In the genomic region with DNA sequence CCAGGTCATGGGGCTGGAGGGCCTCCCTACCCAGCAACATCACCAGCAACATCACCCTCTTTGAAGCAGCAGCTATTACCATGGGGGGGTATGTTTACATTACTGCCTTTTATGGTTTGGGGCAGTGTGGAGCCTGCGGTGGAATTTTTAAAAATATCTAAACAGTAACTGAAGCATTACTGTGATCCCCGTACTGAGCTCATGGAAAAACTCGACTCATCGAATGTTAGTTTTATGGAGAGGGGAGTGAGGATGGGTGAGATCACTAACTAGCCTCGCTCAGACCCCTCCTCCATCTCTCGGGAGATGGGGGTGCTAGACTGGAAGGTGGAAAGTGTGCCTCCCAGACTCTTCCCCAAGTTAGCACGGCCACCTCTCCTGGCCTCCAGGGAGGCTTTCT, we compare ENCODE assay signal across 19 mouse cellular contexts. TPM values are rescaled to one million over a fixed set of nuclear protein-coding genes. Genes with fewer than 3 reads are reported as not detected.
DNase-seq lines count a peak whose midpoint lies in the region; ATAC-seq lines count a peak whose summit lies in the region.
"Had no signal": no experiment of that assay in that cellular context is flagged by ENCODE, and none has a peak within 500 bp of the region (broad histone marks: within the 10 kb centered on the region; RNA-seq: fewer than 3 reads in every experiment).

No protein-coding gene starts in this region.

- no peak for DNase-seq in hindbrain, embryonic 10.5 days (ENCODE audit: low spot score)
- no peak for DNase-seq in hindbrain, embryonic 11.5 days (ENCODE audit: low spot score)
- peak; percentile 51 for DNase-seq in 3T3-L1 (ENCODE audit: low read depth, low spot score)
- DNase-seq in layer of hippocampus, postnatal 36 days, result no peak
- no peak for DNase-seq in B cell, adult 2 months
- DNase-seq in right cerebral cortex, postnatal 25 days, result no peak
- DNase-seq: cerebellum, postnatal 25 days; kidney, postnatal 14 days; thymus, postnatal 4 days had no signal

- no peaks in the 10 kb centered on the region for H3K36me3 ChIP-seq in hindbrain, embryonic 10.5 days
- no peaks in the 10 kb centered on the region for H3K36me3 ChIP-seq in hindbrain, embryonic 11.5 days (ENCODE audit: control insufficient read depth, insufficient read depth, low read length)
- no peaks in the 10 kb centered on the region for H3K36me3 ChIP-seq in embryonic facial prominence, embryonic 13.5 days
- no peaks in the 10 kb centered on the region for H3K36me3 ChIP-seq in limb, embryonic 13.5 days
- H3K36me3 ChIP-seq: G1E; heart, embryonic 12.5 days; midbrain, embryonic 15.5 days; neural tube, embryonic 12.5 days had no signal

- no peaks in the 10 kb centered on the region for H3K9me3 ChIP-seq in hindbrain, embryonic 10.5 days
- no peaks in the 10 kb centered on the region for H3K9me3 ChIP-seq in hindbrain, embryonic 11.5 days (ENCODE audit: control insufficient read depth, low read length)
- H3K9me3 ChIP-seq in embryonic facial prominence, embryonic 13.5 days, result no peaks in the 10 kb centered on the region
- no peaks in the 10 kb centered on the region for H3K9me3 ChIP-seq in limb, embryonic 13.5 days
- H3K9me3 ChIP-seq: heart, embryonic 12.5 days; midbrain, embryonic 15.5 days; neural tube, embryonic 12.5 days had no signal

- peak overlapping the region; percentile 54; the same call in 1 of the 2 replicates for H3K27ac ChIP-seq in hindbrain, embryonic 10.5 days
- no peak overlapping the region for H3K27ac ChIP-seq in hindbrain, embryonic 11.5 days (ENCODE audit: low read depth, low read length)
- peak overlapping the region; percentile 85 for H3K27ac ChIP-seq in embryonic facial prominence, embryonic 13.5 days
- H3K27ac ChIP-seq in limb, embryonic 13.5 days, result peak overlapping the region; percentile 93
- H3K27ac ChIP-seq: hindbrain, embryonic 14.5 days; midbrain, embryonic 15.5 days; neural tube, embryonic 12.5 days had no signal

- H3K27me3 ChIP-seq in hindbrain, embryonic 10.5 days (ENCODE audit: insufficient read depth, poor library complexity, severe bottlenecking), result peaks cover 48% of the 10 kb centered on the region
- peaks cover 8% of the 10 kb centered on the region; the same call in 1 of the 2 replicates for H3K27me3 ChIP-seq in hindbrain, embryonic 11.5 days (ENCODE audit: control insufficient read depth, insufficient read depth, low read length)
- H3K27me3 ChIP-seq in embryonic facial prominence, embryonic 13.5 days, result no peaks in the 10 kb centered on the region
- H3K27me3 ChIP-seq in limb, embryonic 13.5 days, result no peaks in the 10 kb centered on the region

- 56% methylated on average over 7 of the region's 7 CpGs for WGBS in hindbrain, embryonic 10.5 days
- 59% methylated on average over 7 of the region's 7 CpGs for WGBS in hindbrain, embryonic 11.5 days
- 28% methylated on average over 7 of the region's 7 CpGs for WGBS in embryonic facial prominence, embryonic 13.5 days
- WGBS in limb, embryonic 13.5 days, result 8% methylated on average over 7 of the region's 7 CpGs

- no peak overlapping the region for H3K4me3 ChIP-seq in hindbrain, embryonic 10.5 days
- no peak overlapping the region for H3K4me3 ChIP-seq in hindbrain, embryonic 11.5 days (ENCODE audit: low read depth, low read length)
- no peak overlapping the region for H3K4me3 ChIP-seq in embryonic facial prominence, embryonic 13.5 days
- no peak overlapping the region for H3K4me3 ChIP-seq in limb, embryonic 13.5 days
- H3K4me3 ChIP-seq: heart, embryonic 12.5 days; midbrain, embryonic 15.5 days; neural tube, embryonic 12.5 days had no signal

- peaks cover 45% of the 10 kb centered on the region for H3K4me1 ChIP-seq in hindbrain, embryonic 10.5 days (replicated peaks)
- H3K4me1 ChIP-seq in hindbrain, embryonic 11.5 days (replicated peaks; ENCODE audit: control insufficient read depth, insufficient read depth, low read length), result peaks cover 4% of the 10 kb centered on the region; the same call in 1 of the 2 replicates
- H3K4me1 ChIP-seq in embryonic facial prominence, embryonic 13.5 days, result peaks cover 75% of the 10 kb centered on the region
- H3K4me1 ChIP-seq in limb, embryonic 13.5 days, result peaks cover 84% of the 10 kb centered on the region

- no peak for ATAC-seq in hindbrain, embryonic 11.5 days (ENCODE audit: low FRiP score)
- ATAC-seq in embryonic facial prominence, embryonic 13.5 days (ENCODE audit: insufficient number of reproducible peaks, insufficient read depth, low FRiP score, low TSS enrichment, low read depth), result no peak
- ATAC-seq in limb, embryonic 13.5 days (ENCODE audit: low FRiP score, low read depth), result peak; percentile 33; the same call in 1 of the 2 replicates
- ATAC-seq: forebrain, embryonic 16.5 days; midbrain, embryonic 15.5 days had no signal

- H3K9ac ChIP-seq in hindbrain, embryonic 11.5 days (ENCODE audit: low read depth, low read length), result no peak overlapping the region
- no peak overlapping the region for H3K9ac ChIP-seq in embryonic facial prominence, embryonic 13.5 days
- H3K9ac ChIP-seq in limb, embryonic 13.5 days, result no peak overlapping the region
- H3K9ac ChIP-seq: heart, embryonic 12.5 days; hindbrain, embryonic 14.5 days; midbrain, embryonic 15.5 days; neural tube, embryonic 12.5 days had no signal

- H3K4me2 ChIP-seq in hindbrain, embryonic 11.5 days (replicated peaks; ENCODE audit: low read depth, low read length), result no peak overlapping the region
- no peak overlapping the region for H3K4me2 ChIP-seq in embryonic facial prominence, embryonic 13.5 days
- peak overlapping the region; percentile 0; the same call in 1 of the 2 replicates for H3K4me2 ChIP-seq in limb, embryonic 13.5 days (replicated peaks)
- H3K4me2 ChIP-seq: heart, embryonic 12.5 days; hindbrain, embryonic 14.5 days; midbrain, embryonic 15.5 days; neural tube, embryonic 12.5 days had no signal

RNA-seq across cellular contexts. Expression of gene Tgfbi, which starts 2.1 kb away (rescaled TPM):
- polyA plus RNA-seq in hindbrain, embryonic 10.5 days (2016; fragmentation: Nextera tagmentation; extraction: Ambion mirVana), result 38.4 and 42.9 TPM in 2 replicates
- polyA plus RNA-seq in hindbrain, embryonic 11.5 days (2014; fragmentation: Nextera tagmentation; extraction: Ambion mirVana), result 40.0 and 48.4 TPM in 2 replicates
- 68.8 TPM in 2 replicates for polyA plus RNA-seq in embryonic facial prominence, embryonic 13.5 days (2015; fragmentation: Nextera tagmentation; extraction: Ambion mirVana)
- polyA plus RNA-seq in limb, embryonic 13.5 days (2015; fragmentation: Nextera tagmentation; extraction: Ambion mirVana), result 180 and 183 TPM in 2 replicates
- 1 to 10 TPM; 2.8 to 3.4 TPM for total RNA-seq in layer of hippocampus, postnatal 36 days (2021)
- total RNA-seq: G1E had no signal

RNA-seq across cellular contexts. Expression of gene Lect2, which starts 58.9 kb away (rescaled TPM):
- not detected in 2 replicates for polyA plus RNA-seq in hindbrain, embryonic 10.5 days (2016; fragmentation: Nextera tagmentation; extraction: Ambion mirVana)
- polyA plus RNA-seq in hindbrain, embryonic 11.5 days (2014; fragmentation: Nextera tagmentation; extraction: Ambion mirVana), result not detected in 2 replicates
- polyA plus RNA-seq in embryonic facial prominence, embryonic 13.5 days (2015; fragmentation: Nextera tagmentation; extraction: Ambion mirVana), result 0.44 TPM in 1 of 2 replicates, not detected in the other
- not detected in 2 replicates for polyA plus RNA-seq in limb, embryonic 13.5 days (2015; fragmentation: Nextera tagmentation; extraction: Ambion mirVana)
- total RNA-seq in layer of hippocampus, postnatal 36 days (2021), result not detected
- total RNA-seq: gastrocnemius, adult 8-10 months; layer of hippocampus, postnatal 10 days had no signal
- polyA plus RNA-seq: forebrain, embryonic 16.5 days; G1E; hindbrain, embryonic 14.5 days; midbrain, embryonic 15.5 days; neural tube, embryonic 12.5 days had no signal
